Mouse (Mus musculus): Measurements from ENCODE around the gene Acer3.

Acer3 gene

GRCm38 (mm10) chr7:98332678-98333397, 11.8 kb upstream of the Acer3 start:
- peak; percentile 27 for DNase-seq (ENCODE audit: inconsistent ontology term)

GRCm38 (mm10) chr7:98331932-98332331, 10.9 kb upstream of the Acer3 start:
- no peak for DNase-seq (ENCODE audit: inconsistent ontology term)

GRCm38 (mm10) chr7:98330375-98331002, 9.5 kb upstream of the Acer3 start:
- DNase-seq (ENCODE audit: inconsistent ontology term), result peak; percentile 83

- no peak for DNase-seq (ENCODE audit: inconsistent ontology term)
Observed at GRCm38 (mm10) chr7:98329651-98330374, 8.8 kb upstream of the Acer3 start.

GRCm38 (mm10) chr7:98328311-98328710, 7.3 kb upstream of the Acer3 start:
- DNase-seq (ENCODE audit: inconsistent ontology term), result no peak

DNA sequence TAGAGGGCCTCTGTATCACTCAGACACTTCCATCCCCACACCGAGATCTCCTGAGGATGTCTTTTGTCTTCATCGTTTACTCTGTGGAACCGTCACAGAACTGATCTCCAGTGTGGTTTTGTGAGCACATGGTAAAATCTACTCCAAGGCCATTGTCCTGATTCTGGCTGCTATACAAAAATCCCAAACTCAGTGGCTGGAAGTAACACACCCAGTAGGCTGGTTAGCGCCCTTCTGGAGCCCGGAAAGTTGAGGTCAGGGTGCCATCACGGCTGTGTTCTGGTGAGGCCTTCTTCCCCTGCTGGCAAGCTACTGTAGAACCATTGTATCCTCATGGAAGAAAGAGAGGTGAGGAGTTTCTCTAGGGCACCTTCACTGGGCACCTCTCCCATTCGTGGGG, 5.0 kb upstream of the Acer3 start:
- peak; percentile 68 for DNase-seq (ENCODE audit: inconsistent ontology term)

GRCm38 (mm10) chr7:98324228-98324627, 3.2 kb upstream of the Acer3 start:
- DNase-seq (ENCODE audit: inconsistent ontology term), result no peak

- DNase-seq (ENCODE audit: inconsistent ontology term), result peak; percentile 94
Observed at GRCm38 (mm10) chr7:98323288-98324019, 2.4 kb upstream of the Acer3 start.

DNA sequence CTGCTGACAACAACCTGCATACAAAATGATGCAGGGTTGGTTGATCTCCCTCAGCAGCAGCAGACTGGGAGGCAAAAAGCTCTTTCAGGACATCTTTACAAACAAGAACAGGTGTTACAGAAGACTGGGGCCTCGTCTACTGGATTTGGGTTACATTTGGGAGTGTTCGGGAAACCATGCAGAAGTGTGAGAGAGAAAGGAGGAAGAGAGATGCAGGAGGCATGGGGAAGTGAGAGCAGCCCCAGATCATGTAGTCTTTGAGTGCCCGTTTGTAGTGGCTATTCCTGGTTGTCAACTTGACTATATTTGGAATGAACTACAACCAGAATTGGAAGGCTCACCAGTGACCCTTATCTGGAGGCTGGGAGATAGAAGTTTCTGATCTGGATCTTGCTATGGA, 1.4 kb upstream of the Acer3 start:
- no peak for DNase-seq (ENCODE audit: inconsistent ontology term)

- DNase-seq (ENCODE audit: inconsistent ontology term), result no peak
Observed at GRCm38 (mm10) chr7:98320006-98320556, 927 bp downstream of the Acer3 start.

DNA sequence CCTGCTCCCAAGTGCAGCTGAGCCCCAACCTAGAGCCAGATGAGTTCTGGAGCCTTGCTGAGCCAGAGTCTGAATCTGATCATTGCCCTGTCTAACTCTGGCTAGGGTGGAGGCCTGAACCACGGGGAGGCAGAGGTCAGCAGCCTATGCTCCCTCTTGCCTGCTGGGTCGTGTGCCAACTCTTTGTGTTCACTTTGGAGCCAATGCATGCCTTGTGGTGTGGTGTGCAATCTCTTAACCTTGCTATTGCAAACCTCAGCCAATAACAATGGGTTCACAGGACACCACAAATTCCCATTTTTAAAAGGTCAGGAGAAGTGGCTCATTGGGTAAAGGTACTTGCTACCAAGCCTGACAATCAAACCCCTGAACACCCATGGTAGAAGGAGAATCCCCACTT, 4.4 kb downstream of the Acer3 start:
- no peak for DNase-seq (ENCODE audit: inconsistent ontology term)

GRCm38 (mm10) chr7:98315087-98315486, 5.9 kb downstream of the Acer3 start:
- no peak for DNase-seq (ENCODE audit: inconsistent ontology term)

DNA sequence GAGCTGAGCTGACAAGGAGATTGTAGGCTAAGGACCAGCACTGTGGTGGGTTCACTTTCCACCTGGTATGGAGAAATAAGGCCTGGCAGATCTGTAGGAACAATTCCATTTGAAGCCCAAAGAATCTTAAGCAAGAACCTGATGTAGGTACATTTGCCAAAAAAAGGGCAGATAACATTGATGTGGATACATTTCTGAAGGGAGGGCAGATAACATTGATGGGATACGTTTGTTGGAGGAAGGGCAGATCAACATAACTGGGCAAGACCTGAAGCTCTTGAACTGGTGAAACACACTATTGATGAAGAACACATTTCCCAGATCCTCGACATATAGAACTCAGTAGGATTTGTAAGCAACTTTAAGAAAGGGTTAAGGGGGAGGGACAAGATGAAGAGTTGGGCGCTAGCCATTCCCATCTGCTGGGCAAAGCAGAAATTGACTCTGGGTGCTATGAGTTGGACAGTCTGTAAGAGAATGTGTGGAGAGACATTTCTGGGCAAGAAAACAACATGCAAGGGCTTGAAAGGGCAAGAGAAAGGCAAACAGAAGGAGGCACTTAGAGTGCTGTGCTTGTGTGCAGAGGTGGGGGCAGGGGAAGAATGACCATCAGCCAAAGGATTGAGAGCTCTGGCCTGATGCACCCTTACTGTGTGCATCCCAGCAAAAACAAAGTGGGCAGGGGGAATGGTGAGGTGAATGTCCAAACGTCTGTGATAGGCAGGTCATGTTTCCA, 8.7 kb downstream of the Acer3 start:
- DNase-seq (ENCODE audit: inconsistent ontology term), result no peak

GRCm38 (mm10) chr7:98310266-98310665, 10.7 kb downstream of the Acer3 start:
- DNase-seq (ENCODE audit: inconsistent ontology term), result no peak

GRCm38 (mm10) chr7:98309219-98310030, 11.6 kb downstream of the Acer3 start:
- peak; percentile 97 for DNase-seq (ENCODE audit: inconsistent ontology term)

DNA sequence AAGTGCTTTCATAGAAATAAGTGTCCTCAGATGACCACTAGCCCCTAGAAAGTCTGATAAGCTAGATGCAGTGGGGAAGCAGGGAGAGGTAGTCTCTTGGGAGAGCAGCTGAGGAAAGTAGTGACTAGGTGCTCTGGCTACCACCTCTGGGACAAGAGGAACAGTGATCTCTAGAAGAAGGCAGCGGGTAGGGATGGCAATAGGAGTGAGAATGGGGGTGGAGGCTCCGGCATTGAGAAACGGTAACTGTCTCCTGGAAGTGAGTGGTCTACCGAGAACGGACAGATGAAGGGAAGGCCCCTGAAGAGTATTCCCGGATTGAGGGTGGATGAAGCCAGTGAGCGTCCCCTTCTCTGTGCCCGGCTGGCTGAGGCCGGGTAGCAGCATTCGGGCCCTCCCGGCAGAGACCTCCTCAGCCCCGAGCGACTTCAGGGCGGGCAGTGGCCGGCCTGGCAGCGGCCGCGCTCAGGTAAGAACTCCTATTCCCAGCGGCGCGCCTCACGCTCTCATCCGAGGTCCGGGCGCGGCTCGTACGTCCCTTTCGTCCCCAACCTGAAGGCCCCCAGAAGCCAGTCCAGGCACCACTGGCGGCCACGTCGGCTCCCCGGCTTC, 12.3 kb downstream of the Acer3 start:
- DNase-seq (ENCODE audit: inconsistent ontology term), result no peak

- DNase-seq (ENCODE audit: inconsistent ontology term), result no peak
Observed at GRCm38 (mm10) chr7:98307921-98308606, 12.9 kb downstream of the Acer3 start.

DNA sequence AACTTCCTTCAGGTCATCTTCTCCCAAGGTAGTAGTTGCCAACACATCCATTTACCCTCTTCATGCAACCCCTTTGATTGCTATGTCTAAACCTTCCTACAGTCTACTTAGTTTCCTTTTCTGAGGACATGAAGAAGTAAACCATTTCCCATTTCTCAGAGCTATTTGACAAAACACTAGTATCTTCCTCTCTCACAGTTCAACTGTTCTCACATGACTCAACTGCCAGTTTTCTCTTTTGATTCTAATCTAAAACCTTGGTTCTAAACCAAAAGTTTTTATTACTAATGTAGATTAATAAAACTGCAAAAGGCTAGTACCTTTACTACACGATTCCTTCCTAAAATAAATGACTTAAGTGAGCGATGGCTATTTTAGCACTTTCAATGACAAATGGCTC, 13.6 kb downstream of the Acer3 start:
- no peak for DNase-seq (ENCODE audit: inconsistent ontology term)

GRCm38 (mm10) chr7:98292901-98293300, 28.1 kb downstream of the Acer3 start:
- no peak for DNase-seq (ENCODE audit: inconsistent ontology term)
